Comparison of ENCODE assay signal across 3 mouse cellular contexts in the genomic region with DNA sequence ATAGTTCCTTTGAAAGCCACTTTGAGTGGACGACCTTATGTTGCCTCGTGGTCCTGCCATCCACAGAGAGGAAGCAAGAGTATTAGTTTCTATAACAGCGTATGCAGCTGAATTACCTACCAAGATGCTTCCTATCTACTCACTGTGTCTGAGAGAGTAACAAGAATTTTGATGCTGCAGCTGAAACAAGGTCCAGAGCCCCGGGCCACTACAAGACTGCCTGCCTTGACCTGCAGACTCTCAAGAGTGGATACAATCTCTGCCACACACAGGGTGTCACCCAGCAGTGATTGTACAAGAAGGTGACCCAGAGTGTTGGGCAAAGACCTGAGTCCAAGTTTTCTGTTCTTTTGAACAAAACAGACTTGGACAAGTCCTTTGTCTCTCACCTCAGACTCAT.
DNase-seq lines count a peak whose midpoint lies in the region.

No protein-coding gene starts in this region.

- DNase-seq in 416B (ENCODE audit: low read depth), result peak; percentile 3
- DNase-seq in adrenal gland, adult (ENCODE audit: inconsistent age in 2 of 2, low spot score in 1 of 2), result peak; percentile 6 to 21
- DNase-seq in heart, adult 11 months, result peak; percentile 93

Comparison
In these comparisons a context has a peak if more than half of its experiments do, and no peak if none do; other contexts are left out.
1. DNase-seq: peak in every context shown above with its lines; median percentile 93 in heart, adult 11 months; 14 in adrenal gland, adult; 3 in 416B.